Mouse (Mus musculus): ENCODE results near the gene Pced1b. TPM values are rescaled to one million over a fixed set of nuclear protein-coding genes. Genes with fewer than 3 reads are reported as not detected.
A peak's percentile ranks its signal among the peaks of the same experiment; 100 is the strongest.

Pced1b gene
- polyA plus RNA-seq, 1 experiment from 2014 or later = 3.2 TPM

DNA sequence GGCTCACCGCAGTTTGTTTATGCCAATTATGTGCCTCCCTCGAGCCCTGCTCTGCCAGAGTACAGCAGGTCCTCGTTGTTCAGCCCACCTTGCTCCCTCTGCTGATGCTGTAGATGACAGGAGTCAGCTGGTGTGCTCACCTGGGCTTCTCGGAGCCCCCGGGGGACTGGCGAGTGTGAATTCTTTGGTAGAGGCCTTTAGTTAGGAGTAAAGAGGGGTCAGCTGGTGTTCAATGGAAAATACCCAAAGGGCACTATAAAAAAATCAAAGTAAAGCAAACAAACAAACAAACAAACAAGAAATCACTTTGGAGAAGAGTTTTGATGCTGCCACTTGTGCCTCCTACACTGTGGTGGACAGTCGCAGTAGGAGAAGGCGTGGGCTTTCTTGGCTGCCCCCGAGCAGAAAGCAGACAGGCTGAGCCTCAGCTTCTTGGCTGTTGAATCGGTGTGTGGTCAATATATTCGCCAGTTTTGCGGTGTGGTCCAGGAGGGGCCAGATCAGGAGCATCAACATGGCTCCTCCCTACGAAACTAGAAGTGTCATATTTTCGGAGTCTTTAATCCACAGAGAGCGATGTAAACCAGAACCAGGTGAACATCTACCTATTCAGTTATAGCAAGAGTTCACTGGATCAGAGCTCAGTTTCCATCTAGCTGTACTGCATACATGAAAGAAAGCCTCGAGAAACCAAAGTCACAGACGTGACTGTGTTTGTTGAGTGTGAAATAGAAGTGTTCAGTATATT lies 11.8 kb downstream of the Pced1b start:
- Histone ChIP-seq H3K9me3 (no peaks in the 10 kb centered on the region), H3K27me3 (no peaks in the 10 kb centered on the region), H3K9ac (replicated peaks) (no peak overlapping the region), H3K4me1 (no peaks in the 10 kb centered on the region), H3K36me3 (no peaks in the 10 kb centered on the region), H3K4me3 (no peak overlapping the region), H3K4me2 (replicated peaks) (no peak overlapping the region), H3K27ac (replicated peaks) (no peak overlapping the region)
- no peak for ATAC-seq (ENCODE audit: low FRiP score, low read depth)
- WGBS = 90% methylated on average over 17 of the region's 17 CpGs

DNA sequence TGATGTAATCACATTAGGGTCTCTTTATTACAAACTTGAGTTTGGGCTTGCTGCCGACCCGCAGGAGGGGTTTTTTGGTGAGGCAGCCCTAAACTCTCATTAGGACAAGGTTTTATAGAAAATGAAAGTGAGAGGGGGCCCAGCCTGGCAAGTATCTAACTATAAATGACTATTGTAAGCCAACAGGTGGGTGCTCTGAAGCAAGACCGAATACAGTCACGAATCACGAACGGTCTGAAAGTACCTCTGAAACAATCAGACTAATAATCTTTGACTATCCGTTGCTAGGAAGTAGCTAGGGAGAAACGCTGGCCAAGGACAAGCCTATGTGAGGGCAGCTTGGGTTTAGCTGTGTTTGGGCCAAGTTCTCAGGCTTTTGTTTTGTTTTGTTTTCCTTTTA lies 12.4 kb downstream of the Pced1b start:
- H3K9ac ChIP-seq (replicated peaks) = no peak overlapping the region
- H3K27ac ChIP-seq (replicated peaks) = no peak overlapping the region
- H3K36me3 ChIP-seq = no peaks in the 10 kb centered on the region
- ATAC-seq (ENCODE audit: low FRiP score, low read depth) = no peak
- no peak overlapping the region for H3K4me2 ChIP-seq (replicated peaks)
- WGBS = 89% methylated on average over 8 of the region's 8 CpGs
- H3K4me3 ChIP-seq = no peak overlapping the region
- no peaks in the 10 kb centered on the region for H3K27me3 ChIP-seq
- H3K9me3 ChIP-seq = no peaks in the 10 kb centered on the region
- H3K4me1 ChIP-seq = no peaks in the 10 kb centered on the region

DNA sequence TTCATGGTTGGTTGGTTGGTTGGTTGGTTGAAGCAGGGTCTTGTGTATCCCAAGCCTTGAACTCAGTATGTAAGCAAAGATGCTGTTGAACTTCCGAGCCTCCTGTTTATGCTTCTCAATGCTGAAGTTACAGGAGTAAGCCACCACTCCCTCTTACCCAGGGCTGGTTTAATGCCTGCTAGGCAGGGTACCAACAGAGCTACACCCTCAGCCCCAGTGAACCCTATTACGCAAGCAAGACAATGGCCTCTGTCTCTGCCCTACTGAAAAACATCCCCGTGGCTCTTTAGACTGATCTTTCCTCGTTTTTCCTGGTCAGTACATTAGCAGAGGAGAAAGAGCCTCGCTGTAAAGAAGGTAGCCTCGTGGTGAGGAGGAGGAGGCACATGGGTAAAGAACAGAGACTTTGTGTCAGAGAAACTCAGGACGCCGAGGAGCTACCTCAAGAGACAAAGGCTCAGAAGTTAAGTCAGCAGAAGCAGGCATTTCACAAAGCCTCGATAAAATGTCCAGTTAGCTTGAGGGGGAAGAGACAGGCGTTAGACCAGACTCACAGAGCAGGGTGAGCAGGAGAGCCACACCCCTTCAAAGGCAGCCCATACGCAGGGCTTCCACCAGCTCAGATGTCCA lies 13.2 kb downstream of the Pced1b start:
- WGBS = 78% methylated on average over 11 of the region's 11 CpGs
- no peaks in the 10 kb centered on the region for H3K4me1 ChIP-seq
- no peaks in the 10 kb centered on the region for H3K9me3 ChIP-seq
- H3K36me3 ChIP-seq = no peaks in the 10 kb centered on the region
- no peak overlapping the region for H3K4me2 ChIP-seq (replicated peaks)
- H3K9ac ChIP-seq (replicated peaks) = no peak overlapping the region
- no peaks in the 10 kb centered on the region for H3K27me3 ChIP-seq
- H3K27ac ChIP-seq (replicated peaks) = no peak overlapping the region
- ATAC-seq (ENCODE audit: low FRiP score, low read depth) = no peak
- no peak overlapping the region for H3K4me3 ChIP-seq

DNA sequence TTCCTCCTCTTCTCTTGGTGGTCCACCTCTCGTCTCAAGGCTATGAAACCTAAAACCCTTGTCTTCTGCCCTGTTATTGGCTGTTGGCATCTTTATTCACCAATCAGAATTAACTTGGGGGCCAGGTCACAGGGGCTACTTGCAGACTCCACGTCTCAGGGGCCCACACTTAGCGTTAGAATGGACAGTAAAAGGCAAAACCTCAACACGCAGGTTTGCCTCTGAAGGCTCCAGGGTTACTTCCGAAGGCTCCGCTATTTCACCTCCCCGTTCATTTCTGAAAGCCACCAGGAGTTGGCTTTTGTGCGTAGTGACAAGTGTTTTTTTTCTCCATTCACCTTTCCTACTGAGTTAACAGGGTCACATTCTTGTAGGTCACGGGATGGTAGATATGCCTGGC lies 15.3 kb downstream of the Pced1b start:
- no peak for ATAC-seq (ENCODE audit: low FRiP score, low read depth)
- no peaks in the 10 kb centered on the region for H3K4me1 ChIP-seq

DNA sequence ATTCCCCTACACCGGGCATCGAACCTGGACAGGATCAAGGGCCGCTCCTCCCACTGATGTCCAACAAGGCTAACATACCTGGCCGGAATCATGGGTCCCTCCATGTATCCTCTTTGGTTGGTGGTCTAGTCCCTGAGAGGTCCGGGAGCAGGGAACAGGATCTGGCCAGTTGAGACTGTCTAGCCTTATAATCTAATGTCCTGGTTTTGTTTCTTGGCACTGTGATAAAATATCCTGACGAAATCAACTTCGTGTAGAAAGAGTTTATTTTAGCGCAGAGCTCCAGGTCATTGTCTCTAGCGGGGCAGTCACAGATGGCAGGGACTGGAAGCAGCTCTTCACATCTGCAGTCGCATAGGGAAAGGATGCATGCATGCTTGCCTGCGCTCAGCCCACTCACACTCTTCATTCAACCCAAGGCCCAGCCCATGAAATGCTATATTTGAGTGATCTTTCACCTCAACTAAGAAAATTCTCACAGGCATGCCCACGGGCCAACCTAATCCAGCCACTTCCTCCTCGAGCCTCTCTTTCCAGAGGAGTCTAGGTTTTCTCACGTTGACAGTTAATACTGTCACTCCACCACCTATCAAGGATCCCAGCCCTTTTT lies 19.4 kb downstream of the Pced1b start:
- H3K9me3 ChIP-seq = no peaks in the 10 kb centered on the region
- H3K4me3 ChIP-seq = no peak overlapping the region
- ATAC-seq (ENCODE audit: low FRiP score, low read depth) = no peak
- H3K27me3 ChIP-seq = no peaks in the 10 kb centered on the region
- H3K4me1 ChIP-seq = no peaks in the 10 kb centered on the region
- H3K9ac ChIP-seq (replicated peaks) = no peak overlapping the region
- no peak overlapping the region for H3K27ac ChIP-seq (replicated peaks)
- H3K4me2 ChIP-seq (replicated peaks) = no peak overlapping the region
- no peaks in the 10 kb centered on the region for H3K36me3 ChIP-seq
- WGBS = 86% methylated on average over 14 of the region's 14 CpGs

More for the DNA sequence above, 15.3 kb downstream of the Pced1b start:
- H3K27me3 ChIP-seq = no peaks in the 10 kb centered on the region
- H3K4me2 ChIP-seq (replicated peaks) = no peak overlapping the region
- no peak overlapping the region for H3K9ac ChIP-seq (replicated peaks)
- no peaks in the 10 kb centered on the region for H3K9me3 ChIP-seq
- no peaks in the 10 kb centered on the region for H3K36me3 ChIP-seq
- 77% methylated on average over 9 of the region's 9 CpGs for WGBS
- no peak overlapping the region for H3K27ac ChIP-seq (replicated peaks)
- no peak overlapping the region for H3K4me3 ChIP-seq

DNA sequence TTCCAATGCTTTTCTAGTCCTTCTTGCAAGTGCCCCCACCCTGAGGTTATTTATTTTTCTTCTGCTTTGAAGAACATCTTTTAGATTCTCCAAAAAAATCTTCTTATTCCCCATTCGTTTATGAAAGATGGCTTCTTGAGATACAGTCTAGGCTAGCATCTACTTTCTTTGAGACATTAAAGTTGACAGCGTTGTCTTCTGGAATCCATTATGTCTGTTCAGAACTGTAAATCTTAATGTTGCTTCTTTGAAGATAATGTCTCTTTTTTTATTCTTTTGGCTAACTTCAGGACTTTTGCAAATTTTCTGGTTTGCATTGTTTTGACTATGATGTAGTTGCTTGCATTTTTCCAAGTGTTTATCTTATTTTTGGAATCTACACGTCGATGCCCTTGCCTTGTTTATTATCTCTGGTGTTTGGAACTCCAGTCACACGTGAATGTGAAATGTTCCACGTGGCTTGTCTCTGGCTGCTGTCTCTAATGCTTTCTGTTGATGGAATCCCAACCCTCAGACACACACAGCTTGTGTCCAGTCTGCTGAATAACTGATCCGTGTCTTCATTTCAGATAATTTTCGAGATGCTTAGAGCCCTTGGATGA lies 20.3 kb downstream of the Pced1b start:
- 79% methylated on average over 8 of the region's 8 CpGs for WGBS
- no peak overlapping the region for H3K4me2 ChIP-seq (replicated peaks)
- no peak for ATAC-seq (ENCODE audit: low FRiP score, low read depth)

DNA sequence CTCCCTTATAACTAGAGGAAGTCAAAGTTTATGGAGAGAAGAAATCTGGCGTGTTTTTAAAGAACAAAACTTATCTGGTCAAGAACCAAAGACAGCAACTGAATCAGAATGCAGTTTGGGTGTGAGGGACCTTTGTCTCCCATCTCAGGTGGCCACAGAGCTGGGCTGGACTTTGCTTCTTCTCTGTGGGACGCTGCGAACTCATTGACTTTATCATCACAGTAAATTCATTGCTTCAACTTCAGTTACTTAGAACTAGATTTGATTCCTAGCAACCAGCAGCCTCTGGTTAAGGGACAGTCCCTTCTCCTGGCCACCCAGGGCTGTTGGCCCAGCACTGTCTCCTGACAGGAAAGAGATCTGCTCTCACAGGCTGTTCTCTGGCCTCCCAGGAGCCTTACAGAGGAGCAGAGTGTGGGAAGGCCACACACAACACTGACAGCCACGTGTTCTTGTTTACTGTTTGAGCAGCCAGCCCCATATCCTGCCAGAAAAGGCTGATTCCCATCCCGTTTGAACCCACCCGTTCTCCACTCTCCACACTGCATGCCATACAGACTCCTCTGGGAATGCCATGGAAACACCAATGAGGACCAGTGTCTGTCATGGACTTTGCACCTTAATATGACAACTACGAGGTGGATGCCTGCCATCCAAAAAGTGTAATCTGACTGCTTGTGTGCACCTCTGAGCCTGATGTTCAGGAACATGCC lies 25.2 kb downstream of the Pced1b start:
- 50% methylated on average over 7 of the region's 7 CpGs for WGBS

More for the DNA sequence above, 20.3 kb downstream of the Pced1b start:
- Histone ChIP-seq H3K9me3 (no peaks in the 10 kb centered on the region), H3K27me3 (no peaks in the 10 kb centered on the region), H3K9ac (replicated peaks) (no peak overlapping the region), H3K4me1 (no peaks in the 10 kb centered on the region; the same call in 1 of the 2 replicates), H3K36me3 (no peaks in the 10 kb centered on the region), H3K4me3 (no peak overlapping the region), H3K27ac (replicated peaks) (no peak overlapping the region)

DNA sequence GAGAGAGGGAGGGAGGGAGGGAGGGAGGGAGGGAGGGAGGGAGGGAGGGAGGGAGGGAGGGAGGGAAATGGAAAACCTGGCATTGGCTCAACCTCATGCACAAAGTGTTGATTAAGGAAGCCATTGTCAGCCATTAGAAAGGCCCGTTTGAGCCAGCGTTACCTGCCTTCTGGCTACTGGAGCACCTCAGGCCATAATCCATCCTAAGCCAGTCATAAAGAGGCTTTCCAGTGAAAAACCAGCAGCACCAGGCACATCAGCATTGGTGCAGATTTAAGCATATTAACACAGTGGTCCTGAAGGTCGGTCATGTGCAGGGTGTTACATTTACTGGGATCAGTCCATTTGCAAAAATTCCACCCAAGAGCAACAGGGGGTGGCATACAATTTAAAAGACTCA lies 25.9 kb downstream of the Pced1b start:
- no peaks in the 10 kb centered on the region for H3K36me3 ChIP-seq
- no peak overlapping the region for H3K9ac ChIP-seq (replicated peaks)
- 78% methylated on average over 3 of the region's 3 CpGs for WGBS
- H3K9me3 ChIP-seq = no peaks in the 10 kb centered on the region
- H3K27me3 ChIP-seq = no peaks in the 10 kb centered on the region
- no peak for ATAC-seq (ENCODE audit: low FRiP score, low read depth)
- H3K4me3 ChIP-seq = no peak overlapping the region
- H3K4me1 ChIP-seq = peaks cover 15% of the 10 kb centered on the region
- no peak overlapping the region for H3K4me2 ChIP-seq (replicated peaks)
- no peak overlapping the region for H3K27ac ChIP-seq (replicated peaks)

More for the DNA sequence above, 25.2 kb downstream of the Pced1b start:
- H3K9me3 ChIP-seq = no peaks in the 10 kb centered on the region
- H3K4me1 ChIP-seq = peaks cover 12% of the 10 kb centered on the region
- H3K4me3 ChIP-seq = no peak overlapping the region
- H3K9ac ChIP-seq (replicated peaks) = no peak overlapping the region
- H3K36me3 ChIP-seq = no peaks in the 10 kb centered on the region
- no peak overlapping the region for H3K4me2 ChIP-seq (replicated peaks)
- H3K27ac ChIP-seq (replicated peaks) = no peak overlapping the region
- ATAC-seq (ENCODE audit: low FRiP score, low read depth) = no peak
- no peaks in the 10 kb centered on the region for H3K27me3 ChIP-seq

DNA sequence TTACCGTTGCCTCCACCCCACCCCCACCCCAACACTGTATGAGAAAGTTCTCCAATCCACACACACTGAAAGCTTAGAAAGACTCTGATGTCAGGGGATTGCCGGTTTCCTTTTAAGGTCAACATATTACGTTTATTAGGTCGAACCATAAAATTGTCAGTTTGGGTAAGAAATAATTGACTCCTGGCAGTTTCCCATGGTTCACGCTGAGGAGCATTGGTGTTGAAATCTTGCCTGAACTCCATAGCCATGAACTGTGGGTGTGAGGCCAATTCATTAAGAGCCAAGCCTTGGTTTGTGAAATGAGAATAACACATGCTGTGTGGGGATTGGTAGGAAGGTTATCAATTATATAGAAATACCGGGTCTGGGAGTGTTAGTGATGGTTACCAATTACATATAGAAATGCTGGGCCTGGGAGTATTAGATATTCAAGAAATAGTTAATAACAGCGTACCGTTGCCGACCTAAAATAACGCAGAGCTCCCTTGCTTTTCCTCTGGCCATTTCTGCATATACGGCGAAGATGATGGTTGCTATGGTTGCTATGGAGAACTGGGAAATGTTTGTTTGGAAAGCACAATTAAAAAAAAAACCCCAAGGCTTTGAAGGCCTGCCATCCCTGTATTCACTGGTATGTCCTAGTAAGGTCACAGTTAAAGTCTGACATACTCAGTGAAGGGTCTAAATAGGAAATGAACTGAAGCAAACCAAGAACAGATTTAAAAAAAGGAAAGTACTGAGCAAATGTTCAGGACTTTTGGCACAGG lies 28.9 kb downstream of the Pced1b start:
- no peaks in the 10 kb centered on the region for H3K27me3 ChIP-seq
- no peak overlapping the region for H3K4me3 ChIP-seq
- ATAC-seq (ENCODE audit: low FRiP score, low read depth) = no peak
- no peaks in the 10 kb centered on the region for H3K9me3 ChIP-seq
- no peak overlapping the region for H3K27ac ChIP-seq (replicated peaks)
- no peak overlapping the region for H3K4me2 ChIP-seq (replicated peaks)
- H3K9ac ChIP-seq (replicated peaks) = no peak overlapping the region
- H3K4me1 ChIP-seq = peaks cover 15% of the 10 kb centered on the region
- WGBS = 86% methylated on average over 12 of the region's 12 CpGs
- H3K36me3 ChIP-seq = no peaks in the 10 kb centered on the region

DNA sequence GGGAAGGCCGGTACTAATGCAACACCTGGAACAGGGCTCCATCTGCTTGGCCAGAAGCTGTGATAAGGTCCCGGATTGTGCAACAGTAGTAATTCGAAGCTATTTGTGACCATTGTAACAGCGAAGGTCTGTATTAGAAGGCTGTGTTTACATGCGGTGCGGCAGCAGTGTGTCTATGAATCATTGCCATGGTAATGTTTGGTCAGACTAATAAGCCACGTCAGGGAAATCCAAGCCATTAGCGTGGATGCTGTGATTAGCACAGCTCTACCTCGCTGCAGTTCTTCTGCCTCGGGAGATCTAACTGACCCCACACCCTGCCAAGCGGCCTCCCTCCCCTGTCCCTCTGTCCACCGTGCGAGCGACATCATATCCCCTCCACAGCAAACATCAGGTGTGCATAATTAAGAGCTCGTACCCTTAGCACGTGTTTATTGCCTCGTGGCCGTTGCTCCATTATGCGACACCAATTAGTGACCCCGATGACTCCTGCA lies 29.8 kb downstream of the Pced1b start:
- Histone ChIP-seq H3K27ac (replicated peaks) (0 out of 2 replicates have a peak overlapping the region, but pooled peaks have one; percentile 35), H3K36me3 (no peaks in the 10 kb centered on the region), H3K9me3 (no peaks in the 10 kb centered on the region), H3K4me3 (no peak overlapping the region), H3K27me3 (no peaks in the 10 kb centered on the region), H3K4me2 (replicated peaks) (no peak overlapping the region), H3K4me1 (peaks cover 15% of the 10 kb centered on the region), H3K9ac (replicated peaks) (no peak overlapping the region)
- ATAC-seq (ENCODE audit: low FRiP score, low read depth) = no peak
- WGBS = 59% methylated on average over 20 of the region's 20 CpGs

DNA sequence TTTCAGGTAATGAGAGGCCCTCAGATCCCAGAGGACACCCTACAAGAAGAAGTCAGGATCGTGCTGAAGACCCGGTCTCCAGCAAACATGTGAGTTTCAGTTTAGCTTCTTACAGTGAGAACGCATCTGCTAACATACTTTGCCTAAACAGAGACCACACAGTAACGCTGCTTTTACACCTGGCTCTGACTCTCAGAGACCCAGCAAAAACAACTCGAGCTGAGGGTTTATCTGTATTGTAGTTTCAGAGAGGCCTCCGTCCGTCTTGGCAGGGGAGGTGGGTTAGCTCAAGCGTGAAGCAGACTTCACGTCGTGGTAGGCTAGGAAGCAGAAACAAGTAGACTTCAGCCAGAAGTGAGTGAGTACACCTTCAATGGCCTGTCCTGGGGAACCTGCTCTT lies 30.4 kb downstream of the Pced1b start:
- ATAC-seq (ENCODE audit: low FRiP score, low read depth) = no peak
- 72% methylated on average over 10 of the region's 10 CpGs for WGBS

More for the DNA sequence above, 30.4 kb downstream of the Pced1b start:
- H3K4me2 ChIP-seq (replicated peaks) = no peak overlapping the region
- H3K27me3 ChIP-seq = no peaks in the 10 kb centered on the region
- no peaks in the 10 kb centered on the region for H3K9me3 ChIP-seq
- H3K4me1 ChIP-seq = peaks cover 15% of the 10 kb centered on the region
- H3K4me3 ChIP-seq = no peak overlapping the region
- no peak overlapping the region for H3K27ac ChIP-seq (replicated peaks)
- no peaks in the 10 kb centered on the region for H3K36me3 ChIP-seq
- no peak overlapping the region for H3K9ac ChIP-seq (replicated peaks)

All from midbrain, embryonic 12.5 days (tissue).